Mouse (Mus musculus): ENCODE measurements around the gene Cd300lg.

DNA sequence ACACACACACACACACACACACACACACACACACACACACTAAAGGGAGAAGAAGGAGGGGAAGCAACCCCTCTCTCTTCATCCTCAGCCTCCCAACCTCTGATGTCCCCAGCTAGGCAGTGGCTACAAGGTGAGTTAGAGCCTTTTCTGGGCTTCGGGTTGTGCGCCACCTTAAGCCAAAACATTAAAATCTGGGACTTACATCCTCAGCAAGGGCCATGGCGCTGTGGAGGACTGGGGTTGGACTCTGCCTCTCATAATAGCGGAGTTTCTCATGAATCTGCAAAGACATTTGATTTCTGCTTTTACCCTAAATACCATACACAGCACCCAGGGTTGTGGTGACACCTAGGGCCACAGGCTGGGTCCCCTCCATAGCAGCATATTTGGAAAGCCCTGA lies 16.4 kb upstream of the Cd300lg start:
- TF ChIP-seq CTCF (IDR thresholded peaks at IDR 0.05; ENCODE audit: insufficient read depth, low read depth, low read length), result no peak
- no peak for TF ChIP-seq POLR2A (IDR thresholded peaks at IDR 0.05; ENCODE audit: insufficient read depth, low read depth, low read length)

All from olfactory bulb, adult 2 months (tissue).